ENCODE assay signal across 8 mouse cellular contexts in genomic region chr2:20968441-20969200, GRCm38 (mm10). TPM values are rescaled to one million over a fixed set of nuclear protein-coding genes. Genes with fewer than 3 reads are reported as not detected.
DNase-seq lines count a peak whose midpoint lies in the region; ATAC-seq lines count a peak whose summit lies in the region.

Arhgap21 (minus strand) TSS chr2:20968881.

- H3K27me3 ChIP-seq in megakaryocyte, embryonic 14.5 days (replicated peaks), result no peaks in the 10 kb centered on the region

- H3K36me3 ChIP-seq in megakaryocyte, embryonic 14.5 days (replicated peaks; ENCODE audit: low read length), result no peaks in the 10 kb centered on the region

- no peaks in the 10 kb centered on the region for H3K9me3 ChIP-seq in megakaryocyte, embryonic 14.5 days

- DNase-seq in embryo, embryonic 10.5 days (ENCODE audit: low spot score), result peak; percentile 81
- peak; percentile 90 for DNase-seq in gastrocnemius, postnatal 14 days
- peak; percentile 63 for DNase-seq in induced T-regulatory cell, adult 2 months (ENCODE audit: low read depth)
- peak; percentile 67 to 90 for DNase-seq in left cerebral cortex, postnatal 10 days (ENCODE audit: extremely low spot score in 1 of 2, low spot score in 2 of 2)
- peak; percentile 71 for DNase-seq in right cerebral cortex, postnatal 14 days
- peak; percentile 72 for DNase-seq in urinary bladder, postnatal 25 days (ENCODE audit: low spot score)

- ATAC-seq in activated CD4-positive, CD25-positive, alpha-beta regulatory T cell, adult 4 months, result peak; percentile 6

- intact Hi-C loops in gastrocnemius, postnatal 14 days (cut with DNase I; ENCODE audit: low total_unique reads), result loop anchor here (10.0 kb wide), 1 partner anchor 64 kb away; no protein-coding TSS in a partner anchor
- intact Hi-C loops in left cerebral cortex, postnatal 10 days (cut with DNase I), result loop anchor here (2.0 to 5.0 kb wide), 6 partner anchors 56 to 294 kb away; no protein-coding TSS in a partner anchor

- H3K4me1 ChIP-seq in megakaryocyte, embryonic 14.5 days, result peaks cover 53% of the 10 kb centered on the region

- peak within 1 kb of the TSS; percentile 97 for H3K4me3 ChIP-seq in megakaryocyte, embryonic 14.5 days (replicated peaks)

RNA-seq across cellular contexts. Expression of gene Arhgap21, which starts in this region (rescaled TPM):
- 1 to 10 TPM; 2.0 to 4.2 TPM for polyA plus RNA-seq in activated CD4-positive, CD25-positive, alpha-beta regulatory T cell, adult 4 months (2017; shearing (Covaris generic))
- total RNA-seq in gastrocnemius, postnatal 14 days (2021), result 10 to 100 TPM; 26.8 to 33.7 TPM
- total RNA-seq in left cerebral cortex, postnatal 10 days (2021), result 100 to 1,000 TPM; 204 to 212 TPM
- 11.2 and 17.6 TPM in 2 replicates for polyA plus RNA-seq in megakaryocyte, embryonic 14.5 days (2012; ENCODE audit: insufficient read depth, low replicate concordance)

Comparison
In these comparisons a context has a peak if more than half of its experiments do, and no peak if none do; other contexts are left out.
1. Peak in every context shown above with its lines: DNase-seq, ATAC-seq and H3K4me3 ChIP-seq.
2. RNA of gene Arhgap21 (total RNA-seq): 204 to 212 TPM in left cerebral cortex, postnatal 10 days; 26.8 to 33.7 TPM in gastrocnemius, postnatal 14 days; every median in the first group is over 4 times any median in the second.